22 mouse cellular contexts compared by ENCODE assay signal in the genomic region with DNA sequence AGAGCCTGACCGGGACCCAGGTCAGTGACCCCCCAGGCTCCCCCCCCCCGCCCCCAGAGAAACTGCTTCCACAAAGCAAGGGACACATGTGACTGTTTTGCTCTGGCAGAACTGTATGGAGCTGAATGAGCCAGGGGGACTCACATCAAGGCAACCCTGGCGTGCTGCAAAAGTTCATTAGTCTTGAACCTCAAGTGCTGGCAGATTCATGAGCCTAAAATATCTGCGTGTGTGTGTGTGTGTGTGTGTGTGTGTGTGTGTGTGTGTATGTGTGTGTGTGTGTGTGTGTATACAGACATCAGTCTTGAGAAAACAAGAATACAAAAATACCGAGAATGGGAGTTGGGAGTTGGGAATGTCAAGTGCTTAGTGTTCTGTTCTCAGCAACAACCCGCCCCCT. TPM values are rescaled to one million over a fixed set of nuclear protein-coding genes. Genes with fewer than 3 reads are reported as not detected.
DNase-seq lines count a peak whose midpoint lies in the region; ATAC-seq lines count a peak whose summit lies in the region.
"Had no signal": no experiment of that assay in that cellular context is flagged by ENCODE, and none has a peak within 500 bp of the region (broad histone marks: within the 10 kb centered on the region; RNA-seq: fewer than 3 reads in every experiment).

No protein-coding gene starts in this region.

- no peak overlapping the region for H3K4me3 ChIP-seq in heart, embryonic 12.5 days
- no peak overlapping the region for H3K4me3 ChIP-seq in heart, embryonic 16.5 days (ENCODE audit: low read length)
- H3K4me3 ChIP-seq in midbrain, embryonic 11.5 days (ENCODE audit: low read depth, low read length) = no peak overlapping the region
- H3K4me3 ChIP-seq in midbrain, embryonic 13.5 days (replicated peaks) = no peak overlapping the region
- H3K4me3 ChIP-seq: embryonic facial prominence, embryonic 13.5 days; forebrain, embryonic 12.5 days; hindbrain, embryonic 15.5 days had no signal

- peak overlapping the region; percentile 74 for H3K27ac ChIP-seq in heart, embryonic 12.5 days (ENCODE audit: poor library complexity, severe bottlenecking)
- peak overlapping the region; percentile 8; the same call in 1 of the 2 replicates for H3K27ac ChIP-seq in heart, embryonic 16.5 days (ENCODE audit: low read length)
- H3K27ac ChIP-seq in midbrain, embryonic 11.5 days (ENCODE audit: low read depth, low read length) = no peak overlapping the region
- no peak overlapping the region for H3K27ac ChIP-seq in midbrain, embryonic 13.5 days
- H3K27ac ChIP-seq: embryonic facial prominence, embryonic 13.5 days; forebrain, embryonic 12.5 days; hindbrain, embryonic 15.5 days had no signal

- no peak for ATAC-seq in heart, embryonic 12.5 days (ENCODE audit: insufficient number of reproducible peaks, low FRiP score)
- ATAC-seq in heart, embryonic 16.5 days (replicated peaks; ENCODE audit: extremely low read depth, insufficient read depth, low FRiP score) = no peak
- no peak for ATAC-seq in midbrain, embryonic 11.5 days (ENCODE audit: low FRiP score)
- no peak for ATAC-seq in midbrain, embryonic 13.5 days
- ATAC-seq: activated CD4-positive, CD25-positive, alpha-beta regulatory T cell, adult 4 months; forebrain, embryonic 16.5 days; intestine, embryonic 16.5 days; Patski had no signal

- H3K27me3 ChIP-seq in heart, embryonic 12.5 days (replicated peaks) = peaks cover 10% of the 10 kb centered on the region
- no peaks in the 10 kb centered on the region; the same call in 1 of the 2 replicates for H3K27me3 ChIP-seq in heart, embryonic 16.5 days (ENCODE audit: control insufficient read depth, insufficient read depth, low read length)
- H3K27me3 ChIP-seq in midbrain, embryonic 11.5 days (ENCODE audit: control insufficient read depth, insufficient read depth, low read length) = peaks cover 50% of the 10 kb centered on the region
- peaks cover 97% of the 10 kb centered on the region for H3K27me3 ChIP-seq in midbrain, embryonic 13.5 days
- H3K27me3 ChIP-seq: CH12.LX had no signal

- no peaks in the 10 kb centered on the region for H3K9me3 ChIP-seq in heart, embryonic 12.5 days (replicated peaks)
- no peaks in the 10 kb centered on the region for H3K9me3 ChIP-seq in heart, embryonic 16.5 days (replicated peaks; ENCODE audit: control insufficient read depth, low read length)
- no peaks in the 10 kb centered on the region for H3K9me3 ChIP-seq in midbrain, embryonic 11.5 days (ENCODE audit: control insufficient read depth, low read length)
- no peaks in the 10 kb centered on the region for H3K9me3 ChIP-seq in midbrain, embryonic 13.5 days
- H3K9me3 ChIP-seq: embryonic facial prominence, embryonic 13.5 days; forebrain, embryonic 12.5 days; hindbrain, embryonic 15.5 days had no signal

- H3K9ac ChIP-seq in heart, embryonic 12.5 days = no peak overlapping the region
- H3K9ac ChIP-seq in heart, embryonic 16.5 days (ENCODE audit: low read length) = no peak overlapping the region
- H3K9ac ChIP-seq in midbrain, embryonic 11.5 days (ENCODE audit: low read length) = no peak overlapping the region
- no peak overlapping the region for H3K9ac ChIP-seq in midbrain, embryonic 13.5 days (replicated peaks)
- H3K9ac ChIP-seq: embryonic facial prominence, embryonic 13.5 days; forebrain, embryonic 12.5 days; hindbrain, embryonic 15.5 days had no signal

- DNase-seq in heart, adult 9 months (ENCODE audit: low spot score in 2 of 2) = no peak
- DNase-seq in heart, adult 8-10 months (ENCODE audit: low spot score) = no peak
- DNase-seq in midbrain, embryonic 11.5 days (ENCODE audit: low spot score, missing footprints) = peak; percentile 56
- DNase-seq: adrenal gland, adult 2 months; adrenal gland, postnatal 25 days; cerebellum, adult 18-20 months; cerebellum, adult 9-11 months; cerebellum, postnatal 36 days; gastrocnemius, postnatal 14 days; heart, postnatal 10 days had no signal

- no peaks in the 10 kb centered on the region for H3K36me3 ChIP-seq in heart, embryonic 12.5 days
- H3K36me3 ChIP-seq in heart, embryonic 16.5 days (ENCODE audit: control insufficient read depth, insufficient read depth) = no peaks in the 10 kb centered on the region
- no peaks in the 10 kb centered on the region for H3K36me3 ChIP-seq in midbrain, embryonic 11.5 days (ENCODE audit: control insufficient read depth, insufficient read depth, low read length)
- H3K36me3 ChIP-seq in midbrain, embryonic 13.5 days = no peaks in the 10 kb centered on the region
- H3K36me3 ChIP-seq: embryonic facial prominence, embryonic 13.5 days; forebrain, embryonic 12.5 days; hindbrain, embryonic 15.5 days had no signal

- no peak overlapping the region for H3K4me2 ChIP-seq in heart, embryonic 12.5 days
- no peak overlapping the region for H3K4me2 ChIP-seq in heart, embryonic 16.5 days (ENCODE audit: low read depth, low read length)
- no peak overlapping the region for H3K4me2 ChIP-seq in midbrain, embryonic 11.5 days
- no peak overlapping the region for H3K4me2 ChIP-seq in midbrain, embryonic 13.5 days (replicated peaks)
- H3K4me2 ChIP-seq: embryonic facial prominence, embryonic 13.5 days; forebrain, embryonic 12.5 days; hindbrain, embryonic 15.5 days had no signal

- H3K4me1 ChIP-seq in heart, embryonic 12.5 days (replicated peaks) = peaks cover 74% of the 10 kb centered on the region
- H3K4me1 ChIP-seq in heart, embryonic 16.5 days (ENCODE audit: control insufficient read depth, insufficient read depth, low read length) = peaks cover 35% of the 10 kb centered on the region
- peaks cover 2% of the 10 kb centered on the region; the same call in 1 of the 2 replicates for H3K4me1 ChIP-seq in midbrain, embryonic 11.5 days (ENCODE audit: control insufficient read depth, insufficient read depth, low read length)
- H3K4me1 ChIP-seq in midbrain, embryonic 13.5 days (replicated peaks) = no peaks in the 10 kb centered on the region

- WGBS in heart, embryonic 12.5 days = 45% methylated on average over 6 of the region's 6 CpGs
- WGBS in heart, embryonic 16.5 days = 45% methylated on average over 6 of the region's 6 CpGs
- 71% methylated on average over 6 of the region's 6 CpGs for WGBS in midbrain, embryonic 11.5 days
- WGBS in midbrain, embryonic 13.5 days = 71% methylated on average over 6 of the region's 6 CpGs

RNA-seq across cellular contexts. Expression of gene Tbx5, which starts 5.1 kb away (rescaled TPM):
- polyA plus RNA-seq in heart, embryonic 12.5 days (2016; fragmentation: Nextera tagmentation; extraction: Ambion mirVana) = 42.6 and 45.6 TPM in 2 replicates
- 30.5 and 36.3 TPM in 2 replicates for polyA plus RNA-seq in heart, embryonic 16.5 days (2015; fragmentation: Nextera tagmentation; extraction: Ambion mirVana)
- total RNA-seq in heart, adult 8-10 months (2022) = 10 to 100 TPM; 22.5 to 44.9 (median 33.8) TPM
- polyA plus RNA-seq in midbrain, embryonic 11.5 days (2014; fragmentation: Nextera tagmentation; extraction: Ambion mirVana) = not detected in 2 replicates
- polyA plus RNA-seq in midbrain, embryonic 13.5 days (2015; fragmentation: Nextera tagmentation; extraction: Ambion mirVana) = not detected in 2 replicates
- total RNA-seq: CH12.LX had no signal
- polyA plus RNA-seq: activated CD4-positive, CD25-positive, alpha-beta regulatory T cell, adult 4 months; forebrain, embryonic 16.5 days; hindbrain, embryonic 11.5 days; intestine, embryonic 16.5 days; Patski had no signal

Comparison
In these comparisons a context has a peak if more than half of its experiments do, and no peak if none do; other contexts are left out.
1. H3K27ac ChIP-seq: peak in heart, embryonic 12.5 days (single experiment) and heart, embryonic 16.5 days (single experiment); none in midbrain, embryonic 11.5 days (single experiment) and midbrain, embryonic 13.5 days (single experiment).
2. RNA of gene Tbx5, which starts 5.1 kb away (polyA plus RNA-seq): 42.6 to 45.6 TPM in heart, embryonic 12.5 days and 30.5 to 36.3 TPM in heart, embryonic 16.5 days; not detected in midbrain, embryonic 13.5 days and not detected in midbrain, embryonic 11.5 days; every median in the first group is over 10 times any median in the second.